Comparison of ENCODE assay signal across 21 mouse cellular contexts in genomic region chr7:56120968-56121367, GRCm38 (mm10).
A peak's percentile ranks its signal among the peaks of the same experiment; 100 is the strongest.
DNase-seq lines count a peak whose midpoint lies in the region; ATAC-seq lines count a peak whose summit lies in the region.
"Had no signal": no experiment of that assay in that cellular context is flagged by ENCODE, and none has a peak within 500 bp of the region (broad histone marks: within the 10 kb centered on the region; RNA-seq: fewer than 3 reads in every experiment).

No protein-coding gene starts in this region.

- ATAC-seq in frontal cortex, adult (ENCODE audit: low TSS enrichment): peak; percentile 82
- ATAC-seq: forebrain, embryonic 15.5 days; hindbrain, postnatal 0 days; Patski had no signal

- intact Hi-C loops in heart, postnatal 25 days (cut with DNase I): no loop called here

- no peak for DNase-seq in frontal cortex, postnatal 36 days (ENCODE audit: low spot score in 2 of 2)
- peak; percentile 29 to 67 for DNase-seq in layer of hippocampus, adult 18-20 months (ENCODE audit: low spot score in 2 of 2)
- no peak for DNase-seq in layer of hippocampus, postnatal 10 days (ENCODE audit: low spot score in 2 of 2)
- peak; percentile 41 for DNase-seq in brain, adult 2 months (ENCODE audit: low read depth, low spot score)
- peak; percentile 50 for DNase-seq in telencephalon, adult 2 months (ENCODE audit: low read depth, low spot score)
- DNase-seq in heart, postnatal 25 days (ENCODE audit: low spot score): no peak
- DNase-seq: adrenal gland, postnatal 10 days; adrenal gland, postnatal 36 days; B cell, adult 2 months; cerebellum, adult 11 months; cerebellum, adult 2 months; cerebellum, adult 9-11 months; cerebellum, postnatal 25 days; gastrocnemius, postnatal 25 days; heart, adult 18-20 months; heart, postnatal 10 days; heart, postnatal 4 days had no signal

Comparison
In these comparisons a context has a peak if more than half of its experiments do, and no peak if none do; other contexts are left out.
1. DNase-seq: peak in layer of hippocampus, adult 18-20 months (2 of 2), brain, adult 2 months (single experiment) and telencephalon, adult 2 months (single experiment); none in frontal cortex, postnatal 36 days (0 of 2), layer of hippocampus, postnatal 10 days (0 of 2) and heart, postnatal 25 days (single experiment).